Mouse (Mus musculus) macrophage (primary cell): ENCODE measurements around the gene Eya3. TPM values are rescaled to one million over a fixed set of nuclear protein-coding genes. Genes with fewer than 3 reads are reported as not detected.

Source experiments
- H3K27ac ChIP-seq: fragments of 350-480 bp; formaldehyde crosslinking; 2 replicates; pipeline ENCODE4 v1.9.0; 2021
- H3K36me3 ChIP-seq: fragments of 350-480 bp; formaldehyde crosslinking; 2 replicates; pipeline ENCODE4 v1.9.0; 2021; ENCODE audit errors: inconsistent target
- H3K4me3 ChIP-seq: fragments of 350-480 bp; formaldehyde crosslinking; 2 replicates; pipeline ENCODE4 v1.9.0; 2021; ENCODE audit errors: inconsistent target
- H3K79me2 ChIP-seq: fragments of 350-480 bp; formaldehyde crosslinking; 2 replicates; pipeline ENCODE4 v1.9.0; 2021; ENCODE audit errors: inconsistent target
- whole genome bisulfite sequencing: methylation state at CpG from one replicate; pipeline ENCODE4 v1.1.7; 2026; ENCODE audit warnings: inconsistent platforms; ENCODE audit not compliant: missing documents; 5-methylcytosine and 5-hydroxymethylcytosine counted together
- polyA plus RNA-seq: library from polyadenylated mRNA; stranded (reverse); fragments of 250-400 nt; gene quantifications from 3 replicates; pipeline ENCODE4 v1.2.4, GENCODE M21; 2018; ENCODE audit warnings: inconsistent platforms

Gene Eya3
- polyA plus RNA-seq, 1 experiment from 2014 or later = 70.2 TPM

DNA sequence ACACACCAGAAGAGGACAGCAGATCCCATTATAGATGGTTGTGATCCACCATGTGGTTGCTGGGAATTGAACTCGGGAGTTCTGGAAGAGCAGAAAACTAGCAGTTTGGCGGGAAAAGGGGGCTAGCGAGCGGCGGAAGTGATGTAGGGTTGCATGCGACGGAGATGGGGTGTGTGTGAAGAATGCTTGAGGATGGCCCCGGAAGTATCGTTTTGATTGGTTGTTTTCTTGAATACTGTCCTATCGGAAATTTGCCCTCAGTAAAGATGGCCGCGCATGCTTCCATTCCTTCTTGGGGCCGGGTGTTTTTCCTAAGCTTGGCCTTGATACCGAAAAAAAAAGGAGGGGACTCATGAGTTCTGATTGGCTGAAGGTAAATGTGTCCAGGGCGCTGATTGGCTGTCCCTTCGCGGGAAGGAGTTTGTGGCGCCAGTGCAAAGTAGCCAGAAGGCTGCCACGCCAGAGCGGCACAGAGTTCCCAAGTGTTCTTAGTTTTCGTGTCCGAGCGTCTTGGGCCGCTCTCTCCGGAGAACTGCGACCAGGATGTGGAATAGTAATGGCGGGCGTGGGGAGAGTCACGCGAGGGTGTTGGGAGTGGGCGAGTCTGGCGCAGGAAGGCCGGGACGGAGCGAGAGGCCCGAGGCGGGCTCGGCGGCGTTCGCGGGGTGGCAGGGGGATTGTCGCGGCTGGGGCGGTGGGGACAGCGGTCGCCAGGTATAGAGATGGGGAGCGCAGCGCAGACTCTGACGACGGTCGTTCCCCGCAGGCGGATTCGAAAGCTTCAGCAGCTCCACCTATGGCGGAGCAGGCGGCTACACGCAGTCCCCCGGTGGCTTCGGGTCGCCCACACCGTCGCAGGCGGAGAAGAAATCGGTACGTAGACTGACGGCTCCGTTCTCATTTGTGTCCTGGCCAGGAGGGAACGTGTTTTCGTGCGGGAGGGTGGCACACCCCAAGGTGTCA, 129.4 kb downstream of the Eya3 start, which contains the start of gene Rpa2:
Gene Rpa2 (plus strand): TSS at position 419 of the 963 bp plus-strand sequence.
- no peaks in the 10 kb centered on the region for H3K36me3 ChIP-seq
- peaks cover 12% of the 10 kb centered on the region for H3K79me2 ChIP-seq
- peak within 1 kb of the TSS; percentile 25 for H3K27ac ChIP-seq
- peak within 1 kb of the TSS; percentile 69 for H3K4me3 ChIP-seq
- under 1% methylated on average over 71 of the region's 71 CpGs for WGBS

- peaks cover 26% of the 10 kb centered on the region for H3K36me3 ChIP-seq
- H3K4me3 ChIP-seq = no peak overlapping the region
- WGBS = 89% methylated on average over 9 of the region's 9 CpGs
Observed at GRCm38 (mm10) chr4:132771776-132772175, 133.0 kb downstream of the Eya3 start.

More at GRCm38 (mm10) chr4:132771776-132772175, 133.0 kb downstream of the Eya3 start:
- Histone ChIP-seq H3K79me2 (peaks cover 12% of the 10 kb centered on the region), H3K27ac (no peak overlapping the region)

Other genes with a start within 250 kb of the Eya3 start
- 9.3 to 18.7 TPM (median 9.9 TPM) in 3 replicates for gene Phactr4, start 216.5 kb upstream of the Eya3 start, polyA plus RNA-seq
- 1.9 to 6.5 TPM (median 4.3 TPM) in 3 replicates for gene Med18, start 175.1 kb upstream of the Eya3 start, polyA plus RNA-seq
- 12.3 to 18.2 TPM (median 13.4 TPM) in 3 replicates for gene Sesn2, start 128.5 kb upstream of the Eya3 start, polyA plus RNA-seq
- gene Atpif1, start 105.3 kb upstream of the Eya3 start, polyA plus RNA-seq = 516 to 719 TPM (median 630 TPM) in 3 replicates
- 98.0 to 366 TPM (median 125 TPM) in 3 replicates for gene Dnajc8, start 103.4 kb upstream of the Eya3 start, polyA plus RNA-seq
- 102 to 269 TPM (median 231 TPM) in 3 replicates for gene Ptafr, start 74.9 kb upstream of the Eya3 start, polyA plus RNA-seq
- gene Xkr8, start 93.6 kb downstream of the Eya3 start, polyA plus RNA-seq = 2.1 to 6.5 TPM (median 6.2 TPM) in 3 replicates
- 1.0 to 8.5 TPM (median 1.9 TPM) in 3 replicates for gene Smpdl3b, start 118.3 kb downstream of the Eya3 start, polyA plus RNA-seq
- 6.0 to 44.1 TPM (median 7.6 TPM) in 3 replicates for gene Rpa2, start 129.3 kb downstream of the Eya3 start, polyA plus RNA-seq
- gene Themis2, start 157.4 kb downstream of the Eya3 start, polyA plus RNA-seq = 131 to 255 TPM (median 207 TPM) in 3 replicates
- gene Ppp1r8, start 204.2 kb downstream of the Eya3 start, polyA plus RNA-seq = 19.7 to 37.4 TPM (median 26.3 TPM) in 3 replicates
- 83.0 to 103 TPM (median 89.1 TPM) in 3 replicates for gene Stx12, start 245.5 kb downstream of the Eya3 start, polyA plus RNA-seq